Mouse (Mus musculus): ENCODE measurements around the gene Itih3.

The Itih3 gene

DNA sequence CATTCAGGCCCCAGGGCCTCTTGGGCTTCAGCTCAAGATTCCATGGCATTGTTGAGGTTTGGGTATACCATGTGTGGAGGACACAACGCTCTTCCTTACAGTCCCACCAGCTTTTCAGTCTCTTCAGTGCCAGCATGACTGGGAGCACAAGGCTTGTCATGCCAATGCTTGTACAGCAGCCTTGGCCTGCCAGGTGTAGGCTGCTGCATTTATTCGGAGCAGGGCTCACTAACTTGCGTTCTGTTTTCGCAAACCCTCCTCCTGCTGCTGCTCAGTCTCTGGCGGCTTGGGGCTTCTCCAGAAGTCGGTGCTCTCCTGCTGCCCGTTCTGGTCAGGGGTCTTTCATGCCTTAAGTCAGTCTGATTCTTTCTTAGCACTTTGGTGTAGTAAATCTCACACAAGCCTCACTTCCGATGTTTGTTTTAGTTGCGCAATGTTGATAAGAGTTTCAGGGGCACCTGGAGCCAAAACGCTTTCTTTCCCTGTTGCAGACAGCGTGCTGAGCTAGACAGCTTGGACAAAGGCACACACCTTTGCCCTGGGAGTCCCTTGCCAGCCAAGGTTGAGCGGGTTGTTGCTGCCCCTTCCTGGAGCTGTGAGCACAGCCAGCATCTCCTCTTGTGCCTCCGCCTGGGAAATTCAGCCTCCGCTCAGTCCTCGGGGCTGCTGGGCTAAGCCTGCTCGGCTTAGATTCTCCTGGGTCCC lies 62.0 kb downstream of the Itih3 start:
- no peak for DNase-seq (ENCODE audit: low read depth, low spot score)

Measured in 3T3-L1 (cell line).